Mouse (Mus musculus) adrenal gland (tissue): ENCODE data around the gene Ssbp3.

Experiments
- intact Hi-C: fragments of 180-260 bp; cut with DNase I; formaldehyde crosslinking; loops from one replicate; pipeline ENCODE4 v1.15.1; 2025

Ssbp3 gene

DNA sequence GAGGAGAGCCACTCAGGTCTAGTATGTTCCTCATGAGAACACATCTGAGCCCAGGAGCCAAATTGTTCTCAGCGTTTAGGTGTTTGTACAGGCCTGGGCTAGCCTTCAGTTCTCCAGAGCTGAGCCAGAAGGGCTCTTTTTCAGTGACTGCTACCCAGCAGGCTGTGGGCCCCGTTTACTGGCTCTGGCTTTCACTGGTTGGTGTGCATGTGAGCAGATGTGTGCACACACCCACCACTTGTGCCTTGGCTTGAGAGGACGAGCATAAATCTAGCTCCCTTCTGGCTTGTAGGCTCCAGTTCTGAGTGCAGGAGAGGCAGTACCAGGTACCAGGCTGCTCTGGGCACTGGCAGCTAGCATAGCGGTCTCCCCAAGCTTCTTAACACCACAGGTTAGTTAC lies 127.8 kb downstream of the Ssbp3 start:
- intact Hi-C loops, result no loop called here

DNA sequence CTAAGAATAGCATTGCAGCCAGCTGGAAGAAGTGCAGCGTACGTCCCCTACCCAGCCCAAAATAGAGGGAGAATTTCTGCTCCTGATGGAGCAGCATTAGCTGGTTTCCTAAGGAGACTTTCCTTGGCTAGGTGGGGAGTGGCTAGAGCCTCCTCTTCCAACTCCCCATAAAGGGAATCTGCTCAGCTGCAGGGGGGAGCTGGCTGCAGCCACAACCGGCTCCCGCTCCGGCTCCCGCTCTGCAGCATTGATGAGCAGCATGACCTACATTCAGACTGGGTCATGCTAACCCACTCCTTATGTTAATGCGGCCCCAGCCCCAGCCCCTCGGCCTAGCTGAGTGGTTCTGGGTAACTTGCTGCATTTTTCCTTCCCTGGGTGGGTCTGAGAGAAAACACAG lies 128.8 kb downstream of the Ssbp3 start:
- intact Hi-C loops, result no loop called here

DNA sequence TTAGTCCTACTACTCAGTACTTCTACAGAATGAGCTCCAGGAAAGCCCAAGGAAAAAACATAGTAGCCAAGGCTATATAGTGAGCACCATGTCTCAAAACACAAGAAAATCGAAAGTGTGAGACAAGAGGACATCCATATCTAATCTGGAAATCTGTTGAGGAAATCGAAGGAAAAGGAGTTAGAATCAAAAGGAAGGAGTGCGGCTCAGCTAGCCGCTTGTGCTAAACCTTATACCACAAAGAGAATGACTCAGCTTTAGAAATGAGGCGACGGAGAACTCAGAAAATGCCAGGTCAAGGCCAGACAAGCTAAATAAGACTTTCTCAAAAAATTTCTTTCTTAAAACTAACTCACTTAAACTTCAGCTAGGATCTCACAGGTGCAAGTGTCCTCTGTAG lies 131.8 kb downstream of the Ssbp3 start:
- intact Hi-C loops, result no loop called here

DNA sequence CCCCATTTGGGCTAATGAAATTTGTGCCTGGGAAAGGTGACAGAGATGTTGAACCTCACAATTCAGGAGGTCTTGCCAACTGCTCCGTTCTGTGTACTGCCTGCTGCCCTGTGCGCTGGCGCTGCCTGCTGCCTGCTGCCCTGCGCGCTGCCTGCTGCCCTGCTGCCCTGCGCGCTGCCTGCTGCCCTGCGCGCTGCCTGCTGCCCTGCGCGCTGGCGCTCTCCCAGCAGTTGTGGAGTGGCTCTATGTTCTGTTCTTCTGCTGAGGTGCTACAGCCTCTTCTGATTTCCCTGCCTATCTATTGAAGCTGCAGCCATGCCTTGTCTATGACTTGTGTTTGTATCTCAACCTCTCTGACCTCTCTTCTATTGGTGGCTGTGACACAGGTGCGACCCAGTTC lies 134.7 kb downstream of the Ssbp3 start:
- intact Hi-C loops, result no loop called here

DNA sequence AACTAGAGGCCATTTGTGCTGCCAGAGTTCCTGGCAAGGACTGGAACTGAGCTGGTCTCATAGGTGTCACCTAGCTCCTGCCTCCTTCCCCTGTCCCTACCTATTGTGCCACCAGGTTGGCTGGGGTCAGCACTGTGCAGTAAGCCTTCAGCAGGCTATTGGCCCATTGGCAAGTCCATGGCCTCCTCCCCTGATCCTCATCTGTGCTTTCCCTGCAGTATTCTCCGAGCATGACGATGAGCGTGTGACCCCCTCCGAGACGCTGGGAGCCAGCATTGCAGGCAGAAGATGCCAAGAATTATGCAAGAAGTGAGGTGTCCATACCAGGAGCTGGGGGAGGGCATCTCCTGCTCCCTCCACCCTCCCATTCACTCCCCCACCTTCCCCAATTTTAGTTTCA lies 137.3 kb downstream of the Ssbp3 start:
- intact Hi-C loops, result no loop called here

DNA sequence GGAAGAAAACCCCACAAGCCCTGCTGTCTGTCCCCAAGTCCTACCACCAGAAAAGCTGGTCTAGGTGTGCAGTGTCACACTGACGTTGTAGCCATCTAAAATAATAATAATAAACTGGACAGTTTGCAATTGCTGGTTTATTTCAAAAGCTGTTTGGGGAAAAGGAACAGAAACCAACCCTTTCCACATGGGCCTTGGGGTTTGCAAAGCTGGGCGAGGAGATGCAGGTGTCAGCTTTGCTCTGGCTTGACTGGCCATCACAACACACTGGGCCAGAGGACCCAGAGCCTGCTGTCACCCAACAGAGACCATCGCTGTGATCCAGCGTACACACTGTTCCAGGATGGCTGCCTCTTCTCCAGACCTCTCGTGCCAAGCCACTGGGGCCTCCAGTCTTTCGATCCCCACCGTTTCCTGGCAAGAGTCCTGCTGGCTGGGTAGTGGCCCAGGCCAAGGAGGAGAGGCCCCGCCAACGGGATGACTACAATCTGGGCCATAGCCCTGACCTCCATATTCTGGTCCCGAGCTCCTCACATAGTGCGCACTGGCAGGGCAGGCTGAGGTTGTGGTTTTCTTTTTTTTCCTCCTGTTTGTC lies 138.2 kb downstream of the Ssbp3 start:
- intact Hi-C loops, result no loop called here

DNA sequence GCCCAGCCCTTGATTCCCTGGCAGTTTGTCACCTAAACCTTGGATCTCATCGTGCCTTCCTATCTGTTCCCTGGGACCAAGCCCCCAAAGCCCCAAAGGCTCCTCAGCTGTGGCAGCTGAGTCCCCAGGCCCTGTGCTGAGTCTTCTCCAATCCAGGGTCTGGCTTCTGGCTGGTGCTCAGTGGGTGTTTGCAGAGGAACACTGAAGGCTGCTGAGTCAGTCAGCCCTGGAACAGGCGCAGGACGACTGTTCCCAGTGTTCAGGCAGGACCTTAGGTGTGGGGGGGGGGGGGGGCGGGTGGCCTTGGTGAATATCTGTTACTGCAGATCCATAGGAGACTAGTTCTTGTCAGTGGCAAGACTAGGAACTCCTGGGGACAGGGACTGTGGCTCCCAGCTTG lies 141.4 kb downstream of the Ssbp3 start:
- intact Hi-C loops, result no loop called here

DNA sequence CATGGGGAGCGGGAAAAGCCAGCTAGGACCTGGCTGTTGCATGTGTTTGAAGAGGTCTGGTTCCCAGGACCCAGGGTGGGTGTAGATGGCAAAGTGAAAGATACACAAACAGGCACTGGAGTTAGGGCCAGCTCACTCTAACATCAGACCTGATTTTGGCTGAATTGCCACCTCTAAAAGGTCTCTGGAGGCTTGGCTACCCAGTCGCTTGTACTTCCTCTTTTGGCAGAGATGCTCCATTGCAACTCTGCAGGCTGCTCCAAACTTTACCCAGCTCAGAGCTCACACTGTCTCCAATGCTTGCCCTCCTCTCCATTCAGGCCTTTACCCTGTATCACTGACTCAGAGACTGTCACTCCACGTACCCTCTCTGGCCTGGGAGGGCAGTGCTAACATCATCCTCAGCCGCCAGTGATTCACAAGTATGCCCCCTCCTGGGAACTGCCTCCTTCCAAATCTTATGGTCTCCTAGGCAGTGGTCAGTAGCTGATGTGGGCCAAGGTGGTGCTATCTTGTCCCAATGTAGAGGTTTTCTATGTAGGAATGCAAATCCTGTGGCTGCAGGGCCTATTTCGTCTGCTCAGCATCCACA lies 142.6 kb downstream of the Ssbp3 start:
- intact Hi-C loops, result no loop called here

DNA sequence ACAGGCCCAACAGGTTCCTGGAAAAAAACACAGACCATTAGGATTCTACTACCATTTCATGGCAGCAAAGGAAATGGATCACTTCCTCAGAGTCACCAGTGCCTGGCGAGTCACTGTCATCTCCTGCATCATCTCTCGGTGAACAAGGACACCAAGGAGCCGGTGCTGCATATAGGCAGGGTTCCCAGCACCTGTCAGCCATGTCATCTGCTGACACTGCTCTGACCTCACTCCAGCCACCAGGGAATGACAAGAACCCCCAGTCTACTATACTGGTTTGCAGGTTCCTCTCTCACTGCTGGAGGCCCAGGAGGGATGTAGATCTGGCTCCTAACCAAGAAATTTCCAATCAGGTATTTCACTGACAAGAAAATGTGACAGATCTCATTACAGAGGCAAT lies 145.6 kb downstream of the Ssbp3 start:
- intact Hi-C loops, result no loop called here

DNA sequence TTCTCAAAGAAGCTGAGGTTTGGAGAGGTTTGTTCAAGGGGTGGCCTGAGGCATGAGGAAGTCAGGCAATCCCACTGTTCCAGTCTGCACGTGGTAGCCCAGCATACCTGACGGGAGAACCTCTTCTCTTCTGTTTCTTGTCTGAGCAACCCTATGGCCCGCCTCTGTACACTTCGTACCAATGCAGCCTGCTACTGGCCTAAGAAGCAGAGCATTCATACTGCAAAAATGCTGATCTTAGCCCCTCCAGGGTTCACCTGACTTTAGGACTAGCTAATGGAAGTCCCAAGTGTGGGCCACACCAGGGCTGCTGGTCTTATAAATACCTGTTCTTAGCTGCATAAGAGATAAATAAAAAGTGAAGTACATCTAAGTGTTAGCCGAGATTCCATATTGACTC lies 147.8 kb downstream of the Ssbp3 start:
- intact Hi-C loops, result no loop called here

DNA sequence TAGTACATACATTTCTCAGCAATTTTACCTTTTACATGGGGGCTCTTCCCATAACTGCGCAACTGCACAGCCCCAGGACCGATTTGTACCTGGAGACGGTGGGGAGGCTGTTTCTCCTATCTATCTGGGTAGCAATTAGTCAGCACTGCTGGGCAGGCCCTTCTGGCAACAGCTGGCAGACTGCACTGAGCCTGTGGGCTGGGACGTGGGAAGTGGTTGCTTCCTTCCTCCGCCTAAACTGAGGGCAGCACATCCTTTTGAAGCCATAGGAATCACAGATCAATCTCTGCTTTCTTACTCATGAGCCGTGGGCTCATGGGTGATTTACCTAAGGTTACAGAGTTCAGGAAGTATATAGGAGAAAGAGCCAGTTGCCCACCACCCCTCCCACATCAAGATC lies 148.3 kb downstream of the Ssbp3 start:
- intact Hi-C loops, result no loop called here

DNA sequence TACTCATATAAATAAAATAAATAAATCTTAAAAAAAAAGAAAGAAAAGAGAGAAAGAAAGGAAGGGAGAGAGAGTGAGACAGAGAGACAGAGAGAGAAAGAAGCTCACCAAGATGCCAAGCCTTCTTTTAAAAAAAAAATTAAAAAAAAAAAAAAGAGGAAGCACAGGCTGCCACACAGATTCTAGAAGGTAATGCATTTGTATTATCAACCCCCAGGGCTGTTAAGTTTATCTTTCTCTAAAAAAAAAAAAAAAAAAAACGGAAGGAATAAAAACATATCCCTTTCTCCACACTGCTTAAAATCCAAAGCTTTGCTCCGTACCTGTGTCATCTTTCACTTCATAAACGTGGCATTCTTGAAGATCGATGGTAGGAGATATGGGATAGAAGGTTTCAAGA lies 151.1 kb downstream of the Ssbp3 start:
- intact Hi-C loops, result loop anchor here (10.0 kb wide), 1 partner anchor 103 kb away; no protein-coding TSS in a partner anchor

DNA sequence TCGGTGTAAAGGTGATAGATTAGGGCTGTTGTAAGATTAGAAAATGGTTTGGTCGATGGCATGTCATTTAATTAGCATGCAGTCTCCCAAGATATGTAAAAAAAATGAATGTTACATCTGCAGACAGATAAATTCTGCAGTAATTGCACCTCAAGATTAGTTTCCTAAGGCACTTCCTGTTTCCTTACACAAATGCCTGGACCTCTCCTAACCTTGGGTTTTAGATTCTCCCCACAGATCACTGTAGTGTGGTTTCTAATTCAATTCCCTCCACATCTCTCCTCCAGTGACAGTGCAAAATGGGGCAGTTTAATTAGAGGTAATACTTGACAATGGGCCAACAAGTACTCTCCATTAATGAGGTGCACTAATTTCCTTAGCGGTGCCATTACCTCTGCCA lies 152.7 kb downstream of the Ssbp3 start:
- intact Hi-C loops, result loop anchor here (10.0 kb wide), 1 partner anchor 102 kb away; no protein-coding TSS in a partner anchor

DNA sequence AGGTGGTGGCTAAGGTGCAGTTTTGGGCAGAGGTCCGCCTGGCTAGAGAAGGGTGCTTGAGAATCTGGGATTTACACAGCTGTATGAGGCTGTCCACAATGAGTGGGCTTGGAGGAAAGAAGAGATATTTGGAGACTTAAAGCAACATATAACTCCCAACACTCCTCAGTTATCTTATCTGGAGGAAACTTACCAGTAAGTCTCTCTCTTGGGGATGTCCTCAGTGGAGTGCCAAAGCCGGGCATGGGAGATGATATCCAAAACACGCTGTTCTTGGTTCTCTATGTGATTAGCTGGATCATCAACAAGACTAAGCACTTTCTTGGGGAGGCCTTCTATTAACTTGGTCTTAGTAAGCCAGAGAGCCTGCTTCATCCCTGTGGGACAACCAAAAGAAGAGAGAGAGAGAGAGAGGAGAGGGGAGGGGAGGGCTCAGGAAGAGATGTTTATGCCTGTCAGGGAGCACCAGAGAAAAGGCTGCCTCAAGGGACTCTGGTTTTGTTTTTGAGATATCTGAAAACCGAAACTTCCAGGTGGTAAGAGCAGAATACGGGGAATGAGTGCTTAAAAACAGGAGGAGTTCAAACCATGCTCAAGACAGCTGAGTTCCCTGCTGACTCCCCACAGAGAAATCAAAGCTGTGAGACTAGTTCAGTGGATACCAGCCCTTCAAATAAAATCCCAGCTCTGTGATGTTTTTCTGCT lies 154.0 kb downstream of the Ssbp3 start:
- intact Hi-C loops, result loop anchor here (5.0 to 10.0 kb wide), 2 partner anchors 53 to 100 kb away; no protein-coding TSS in a partner anchor

DNA sequence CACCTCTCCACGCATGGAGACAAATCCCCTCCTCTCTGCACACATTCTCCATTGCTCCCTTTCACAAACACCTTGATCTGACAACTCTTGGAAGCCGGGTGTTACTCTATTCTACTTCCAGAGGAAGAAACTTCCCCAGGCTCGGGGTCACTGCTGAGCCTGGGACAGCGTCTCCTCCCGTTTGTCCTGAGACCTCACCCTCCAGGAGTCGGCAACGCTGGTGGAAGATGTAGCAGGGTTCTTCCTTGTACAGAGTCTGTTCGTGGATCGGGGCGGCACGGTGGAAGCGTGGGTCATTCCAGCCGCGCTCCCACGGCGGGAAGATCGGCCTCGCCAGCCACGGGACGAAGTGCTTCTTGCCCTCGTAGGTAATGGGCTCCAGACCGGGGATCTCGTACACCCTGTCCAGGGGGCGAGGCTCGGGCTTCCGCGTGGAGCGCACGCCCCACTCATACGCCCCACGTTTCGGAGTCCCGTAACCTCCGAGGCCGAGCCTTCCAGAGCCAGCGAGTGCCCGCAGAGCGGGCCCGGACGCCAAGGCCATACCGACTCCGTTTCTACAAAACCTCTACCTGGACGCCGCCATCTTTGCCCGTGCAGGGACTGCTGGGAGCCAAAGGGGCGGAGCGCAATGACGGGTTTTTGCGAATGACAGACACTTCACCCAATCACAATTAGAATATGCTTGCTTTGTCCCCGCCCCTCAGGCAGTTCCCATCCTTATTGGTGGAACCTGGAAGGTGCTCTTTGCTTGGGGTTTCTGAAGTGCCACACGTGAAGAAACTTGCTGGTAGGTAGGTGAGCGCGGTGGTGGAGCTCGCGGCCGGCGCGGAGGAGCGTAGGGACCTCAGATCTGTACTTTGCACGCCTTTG lies 156.0 kb downstream of the Ssbp3 start, which contains the start of the genes Mrpl37 and Cyb5rl:
Gene Mrpl37 (minus strand): TSS at position 617 of the 873 bp plus-strand sequence.
Gene Cyb5rl (plus strand): TSS at position 737 of the 873 bp plus-strand sequence.
- intact Hi-C loops, result loop anchor here (5.0 to 10.0 kb wide), 2 partner anchors 51 to 98 kb away; no protein-coding TSS in a partner anchor

DNA sequence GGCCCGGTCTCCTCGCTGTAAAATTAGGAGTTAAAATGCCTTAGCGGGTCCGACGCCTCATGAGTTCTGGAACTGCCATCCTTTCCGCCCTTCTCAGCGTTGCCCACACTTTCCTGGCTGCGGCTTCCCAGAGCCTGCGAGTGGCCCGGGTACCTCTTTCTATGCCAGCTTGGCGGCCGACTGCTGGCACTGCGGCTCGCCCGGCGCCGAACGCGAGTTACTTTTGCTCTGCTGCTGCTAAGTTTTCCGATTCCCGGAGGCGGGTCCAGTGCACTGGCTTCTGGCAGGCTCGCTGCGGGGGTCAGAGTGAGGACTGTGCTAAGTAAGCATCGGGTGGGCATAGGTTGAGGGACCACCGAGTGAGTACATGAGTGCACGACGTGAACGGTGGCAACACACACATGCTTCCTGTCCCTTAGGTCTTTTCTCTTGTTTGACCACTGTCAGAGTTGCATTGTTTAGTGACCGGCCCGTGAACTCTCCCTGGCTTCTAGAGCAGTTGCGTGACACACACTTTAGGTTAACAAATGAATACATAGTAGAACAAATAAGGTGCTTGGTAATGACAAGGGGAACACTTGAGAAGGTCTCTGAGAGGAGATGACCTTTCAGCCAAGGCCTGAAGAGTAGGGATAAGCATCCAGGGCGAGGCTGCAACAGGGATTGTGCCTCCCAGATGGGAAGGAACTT lies 156.8 kb downstream of the Ssbp3 start:
- intact Hi-C loops, result loop anchor here (5.0 to 10.0 kb wide), 2 partner anchors 50 to 98 kb away; no protein-coding TSS in a partner anchor

DNA sequence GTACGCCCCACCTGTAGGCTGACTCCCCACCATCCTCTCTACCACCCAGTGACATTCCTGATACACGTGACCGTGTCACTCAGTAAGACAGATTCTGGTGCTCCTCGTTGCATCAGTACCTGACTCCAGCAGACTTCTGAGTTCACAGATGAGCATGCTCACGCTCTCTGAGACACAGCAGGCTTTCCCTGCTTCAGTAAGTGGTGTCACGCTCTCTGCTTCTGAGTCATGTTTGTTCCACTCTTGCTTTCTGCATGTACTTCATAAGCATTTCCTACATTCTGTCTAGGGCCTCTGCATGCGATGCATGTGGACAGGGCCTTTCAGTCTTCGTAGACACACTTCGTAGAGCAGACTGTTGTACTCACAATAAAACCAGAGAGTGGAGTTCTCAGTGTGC lies 161.8 kb downstream of the Ssbp3 start:
- intact Hi-C loops, result no loop called here

DNA sequence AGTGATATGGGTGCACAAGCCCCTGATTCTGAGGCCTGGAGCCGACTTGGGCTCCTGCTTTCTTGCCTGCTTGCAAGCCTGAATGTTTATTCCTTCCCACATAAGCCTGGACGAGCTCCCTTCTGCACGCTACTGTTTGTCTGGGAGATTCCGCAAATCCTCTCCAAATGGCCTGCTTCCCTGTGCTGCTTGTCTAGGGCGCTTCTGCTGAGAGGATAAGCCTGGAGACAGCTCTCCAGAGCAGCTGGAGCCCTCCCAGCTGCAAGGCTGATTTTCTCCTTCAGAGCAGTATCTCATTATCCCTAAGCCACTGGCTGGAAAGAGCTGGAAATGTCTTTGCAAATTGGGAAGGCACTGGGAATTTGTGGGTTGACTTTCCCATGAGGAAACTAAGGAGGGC lies 165.0 kb downstream of the Ssbp3 start:
- intact Hi-C loops, result no loop called here

DNA sequence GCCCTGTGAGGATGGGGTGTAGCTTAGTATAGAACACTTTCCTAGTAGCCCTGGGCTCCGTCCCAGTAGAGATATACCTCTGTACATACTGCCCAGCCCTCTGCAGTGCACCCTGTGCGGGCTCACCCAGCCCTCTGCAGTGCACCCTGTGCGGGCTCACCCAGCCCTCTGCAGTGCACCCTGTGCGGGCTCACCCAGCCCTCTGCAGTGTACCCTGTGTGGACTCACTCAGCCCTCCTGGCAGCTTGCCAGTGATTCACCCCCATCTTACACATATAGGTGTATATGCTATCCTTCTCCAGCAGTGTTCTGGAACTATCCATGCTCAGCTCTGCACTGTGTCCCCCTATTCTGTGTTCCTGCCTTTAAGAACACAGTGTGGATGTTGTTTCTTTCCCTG lies 168.4 kb downstream of the Ssbp3 start:
- intact Hi-C loops, result no loop called here

DNA sequence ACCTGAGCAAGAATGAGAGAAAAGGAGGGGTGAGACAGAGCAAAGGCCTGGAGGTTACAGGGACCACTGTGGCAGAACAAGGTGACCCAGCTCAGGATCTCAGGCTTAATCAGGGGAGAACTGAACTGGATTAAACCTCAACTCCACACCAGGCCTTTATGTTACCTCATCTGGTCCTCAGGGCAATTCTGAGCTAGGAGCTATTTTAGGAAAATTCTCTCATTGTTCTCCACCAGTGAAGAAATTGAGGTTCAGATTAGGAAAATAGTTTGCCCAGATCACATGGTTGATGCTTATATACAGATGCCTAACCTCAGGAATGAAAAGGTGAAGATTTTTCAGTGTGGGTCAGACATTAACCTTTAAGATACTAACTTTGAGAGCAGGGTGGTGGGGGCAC lies 169.2 kb downstream of the Ssbp3 start:
- intact Hi-C loops, result no loop called here

DNA sequence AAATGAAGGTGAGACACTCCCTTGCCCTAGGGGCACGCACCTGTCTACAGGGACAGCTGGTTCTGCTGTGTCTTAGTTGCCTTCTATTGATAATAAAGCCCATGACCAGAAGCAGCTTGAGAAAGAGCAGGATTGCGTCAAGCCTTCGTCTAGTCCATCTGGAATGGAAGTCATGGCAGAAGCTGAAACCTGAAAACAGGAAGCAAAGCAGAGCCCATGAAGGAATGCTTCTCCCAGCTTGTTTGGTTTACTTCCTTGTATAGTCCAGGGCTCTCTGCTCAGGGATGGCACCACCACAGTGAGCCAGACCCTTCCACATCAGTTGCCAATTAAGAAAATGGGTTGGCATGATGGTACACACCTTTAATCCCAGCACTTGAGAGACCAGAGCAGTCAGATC lies 171.7 kb downstream of the Ssbp3 start:
- intact Hi-C loops, result no loop called here
